Mouse (Mus musculus) embryonic facial prominence, embryonic 11.5 days (tissue): ENCODE measurements around the gene Il10rb. TPM values are rescaled to one million over a fixed set of nuclear protein-coding genes. Genes with fewer than 3 reads are reported as not detected.
"Not testable (repeated sequence)": the region's sequence is repeated elsewhere in the genome, so short reads cannot be mapped to it uniquely, and the experiment has no call there.

Experiments used
- ATAC-seq: fragments of 200-750 bp; cut with Nextera tagmentation; replicated peaks from 2 replicates; pipeline ENCODE4 v1.8.0; 2017; ENCODE audit warnings: low read depth; ENCODE audit not compliant: insufficient number of reproducible peaks, low FRiP score, low TSS enrichment
- DNase-seq: peaks from one replicate; pipeline ENCODE4 v3.0.0-alpha.2; 2015; ENCODE audit warnings: low spot score
- H3K27ac ChIP-seq: fragments of 300-500 bp; sonication (generic); replicated peaks from 2 replicates; pipeline ENCODE4 v1.5.1; 2014; ENCODE audit warnings: mild to moderate bottlenecking, low read depth, low read length, control low read depth
- H3K27me3 ChIP-seq: fragments of 300-500 bp; sonication (generic); 2 replicates; pipeline ENCODE4 v1.6.1; 2014; ENCODE audit warnings: mild to moderate bottlenecking, low read length, moderate library complexity, mixed read lengths; ENCODE audit not compliant: control insufficient read depth, insufficient read depth
- H3K36me3 ChIP-seq: fragments of 300-500 bp; sonication (generic); replicated peaks from 2 replicates; pipeline ENCODE4 v1.6.1; 2014; ENCODE audit warnings: low read depth, mild to moderate bottlenecking, low read length, moderate library complexity, mixed read lengths; ENCODE audit not compliant: control insufficient read depth, insufficient read depth
- H3K4me1 ChIP-seq: fragments of 300-500 bp; sonication (generic); 2 replicates; pipeline ENCODE4 v1.6.1; 2014; ENCODE audit warnings: low read length, mixed read lengths; ENCODE audit not compliant: control insufficient read depth, insufficient read depth
- H3K4me2 ChIP-seq: fragments of 300-500 bp; sonication (generic); 2 replicates; pipeline ENCODE4 v1.6.1; 2014; ENCODE audit warnings: low read depth, mild to moderate bottlenecking, control low read depth, low read length, moderate library complexity
- H3K4me3 ChIP-seq: fragments of 300-500 bp; sonication (generic); 2 replicates; pipeline ENCODE4 v1.5.1; 2014; ENCODE audit warnings: low read depth, low read length, control low read depth
- H3K9ac ChIP-seq: fragments of 300-500 bp; sonication (generic); replicated peaks from 2 replicates; pipeline ENCODE4 v1.6.1; 2014; ENCODE audit warnings: mild to moderate bottlenecking, control low read depth, low read length
- H3K9me3 ChIP-seq: fragments of 300-500 bp; sonication (generic); replicated peaks from 2 replicates; pipeline ENCODE4 v1.6.1; 2016; ENCODE audit warnings: mild to moderate bottlenecking, low read length, inconsistent platforms, mixed read lengths; ENCODE audit not compliant: control insufficient read depth
- WGBS: fragments of 180-500 bp; shearing (Covaris S2); extraction: QIAGEN DNeasy Blood & Tissue Kit; methylation state at CpG from one replicate; pipeline ENCODE4 v1.1.7; 2014; 5-methylcytosine and 5-hydroxymethylcytosine counted together
- polyA plus RNA-seq: library from polyadenylated mRNA; unstranded; fragments of >200 nt; fragmentation: Nextera tagmentation; extraction: Ambion mirVana; gene quantifications from 2 replicates; pipeline ENCODE4 v1.2.1, GENCODE M21; 2014

The Il10rb gene
- polyA plus RNA-seq, 1 experiment from 2014 or later: 9.8 TPM

- H3K27me3 ChIP-seq: no peaks in the 10 kb centered on the region
- no peaks in the 10 kb centered on the region for H3K4me1 ChIP-seq
- H3K36me3 ChIP-seq: no peaks in the 10 kb centered on the region
- H3K9me3 ChIP-seq: no peaks in the 10 kb centered on the region
- H3K4me3 ChIP-seq: no peak overlapping the region
- DNase-seq (no peak), ATAC-seq (no peak)
- WGBS: 68% methylated on average over 5 of the region's 5 CpGs
- H3K9ac ChIP-seq: no peak overlapping the region
- H3K4me2 ChIP-seq: no peak overlapping the region
- no peak overlapping the region for H3K27ac ChIP-seq
These were observed 21.5 kb downstream of the Il10rb start for GRCm38 (mm10) chr16:91427461-91427860.

GRCm38 (mm10) chr16:91428259-91428865, 22.4 kb downstream of the Il10rb start:
- H3K4me3 ChIP-seq: no peak overlapping the region
- no peaks in the 10 kb centered on the region for H3K9me3 ChIP-seq
- no peak for ATAC-seq
- peak; percentile 19 for DNase-seq
- WGBS: 66% methylated on average over 8 of the region's 8 CpGs
- H3K27ac ChIP-seq: no peak overlapping the region
- H3K4me1 ChIP-seq: no peaks in the 10 kb centered on the region
- H3K9ac ChIP-seq: no peak overlapping the region
- H3K4me2 ChIP-seq: no peak overlapping the region
- no peaks in the 10 kb centered on the region for H3K27me3 ChIP-seq
- H3K36me3 ChIP-seq: no peaks in the 10 kb centered on the region

DNA sequence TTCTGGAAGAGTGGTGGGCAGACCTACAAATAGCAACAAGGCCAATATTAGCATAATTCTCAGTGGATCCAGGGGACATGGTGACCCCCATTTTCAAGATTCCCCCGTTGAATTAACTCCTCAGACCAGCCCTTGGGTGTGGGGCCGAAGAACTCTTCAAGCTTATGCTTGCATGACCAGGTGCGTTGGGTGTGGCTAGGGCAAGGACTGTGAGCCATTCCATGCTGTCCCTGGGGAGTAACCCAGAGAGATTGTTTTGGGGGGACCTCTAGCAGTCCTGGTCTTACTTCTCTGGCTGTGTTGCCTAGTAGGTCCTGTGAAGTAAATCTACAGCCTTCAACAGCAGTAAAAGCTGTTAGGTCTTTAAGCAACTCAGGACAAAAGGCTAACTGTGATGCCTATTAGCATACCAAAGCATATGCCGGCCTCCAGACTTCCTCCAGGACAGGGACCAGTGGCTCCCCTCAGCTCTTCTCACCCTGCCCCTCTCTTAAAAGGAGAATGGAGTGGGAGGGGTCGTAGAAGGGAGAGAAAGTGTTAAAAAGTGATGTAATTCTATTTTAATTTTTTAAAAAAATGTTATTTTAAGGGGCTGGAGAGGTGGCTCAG, 26.9 kb downstream of the Il10rb start:
- no peaks in the 10 kb centered on the region for H3K36me3 ChIP-seq
- no peaks in the 10 kb centered on the region for H3K27me3 ChIP-seq
- H3K9ac ChIP-seq: no peak overlapping the region
- no peaks in the 10 kb centered on the region for H3K9me3 ChIP-seq
- no peak overlapping the region for H3K4me3 ChIP-seq
- H3K4me1 ChIP-seq: no peaks in the 10 kb centered on the region
- DNase-seq (no peak), ATAC-seq (no peak)
- no peak overlapping the region for H3K27ac ChIP-seq
- whole genome bisulfite sequencing: 43% methylated on average over 5 of the region's 5 CpGs
- H3K4me2 ChIP-seq: no peak overlapping the region

DNA sequence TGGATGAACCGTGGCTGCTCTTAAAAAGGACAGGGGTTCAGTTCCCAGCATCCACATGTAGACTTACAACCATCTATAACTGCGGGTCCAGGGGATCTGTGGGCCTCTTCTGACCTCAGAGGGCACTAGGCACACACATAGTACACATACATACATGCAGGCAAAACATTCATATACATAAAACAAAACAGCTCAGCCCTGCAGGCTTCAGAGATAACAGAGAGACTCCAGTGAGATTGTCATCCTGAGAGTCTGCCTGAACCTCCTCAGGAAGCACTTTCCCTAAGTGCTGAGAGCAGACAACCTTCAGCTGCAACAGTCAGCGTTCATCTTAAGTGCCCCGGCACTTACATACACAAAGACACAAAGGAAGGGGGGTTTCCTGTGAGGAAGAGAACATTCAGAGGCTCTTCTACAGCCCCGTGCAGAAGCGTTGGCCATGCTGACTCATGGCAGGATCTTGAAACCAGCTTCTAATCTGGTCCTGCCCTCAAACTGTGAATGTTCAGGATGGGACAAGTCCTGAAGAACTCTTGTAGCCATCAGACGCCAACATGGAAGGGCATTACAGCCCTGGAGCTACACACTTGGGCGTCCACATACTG, 27.5 kb downstream of the Il10rb start:
- no peak overlapping the region for H3K27ac ChIP-seq
- H3K4me1 ChIP-seq: no peaks in the 10 kb centered on the region
- no peak for ATAC-seq

DNA sequence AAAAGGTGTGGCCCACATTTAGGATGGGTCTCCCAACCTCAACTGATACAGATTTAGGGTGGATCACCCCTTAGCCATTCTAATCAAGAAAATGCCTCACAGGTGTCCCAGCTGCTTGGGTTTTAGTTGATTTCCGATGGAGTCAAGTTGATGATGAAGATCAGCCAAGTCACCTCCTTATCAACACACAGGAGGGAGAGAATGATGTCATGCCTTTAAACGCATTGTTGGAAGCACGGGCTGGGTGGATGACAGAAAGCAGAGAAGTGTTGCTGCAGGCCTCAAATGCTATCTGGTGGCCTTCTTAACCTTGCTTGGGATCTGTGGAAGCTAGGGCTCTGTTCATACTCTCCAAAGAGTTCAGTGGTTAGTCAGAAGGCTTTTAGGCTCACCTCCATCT, 28.2 kb downstream of the Il10rb start:
- no peak for ATAC-seq
- WGBS: 90% methylated on average over 3 of the region's 3 CpGs
- Histone ChIP-seq H3K4me1 (no peaks in the 10 kb centered on the region), H3K4me2 (no peak overlapping the region), H3K36me3 (no peaks in the 10 kb centered on the region), H3K27me3 (no peaks in the 10 kb centered on the region), H3K4me3 (no peak overlapping the region), H3K9ac (no peak overlapping the region), H3K9me3 (no peaks in the 10 kb centered on the region), H3K27ac (no peak overlapping the region)
- DNase-seq: no peak

More for the DNA sequence above, 27.5 kb downstream of the Il10rb start:
- no peak overlapping the region for H3K9ac ChIP-seq
- DNase-seq: no peak
- no peaks in the 10 kb centered on the region for H3K36me3 ChIP-seq
- no peak overlapping the region for H3K4me3 ChIP-seq
- no peak overlapping the region for H3K4me2 ChIP-seq
- no peaks in the 10 kb centered on the region for H3K9me3 ChIP-seq
- WGBS: 54% methylated on average over 8 of the region's 8 CpGs
- no peaks in the 10 kb centered on the region for H3K27me3 ChIP-seq

GRCm38 (mm10) chr16:91438081-91438480, 32.1 kb downstream of the Il10rb start:
- WGBS: 65% methylated on average over 3 of the region's 3 CpGs

DNA sequence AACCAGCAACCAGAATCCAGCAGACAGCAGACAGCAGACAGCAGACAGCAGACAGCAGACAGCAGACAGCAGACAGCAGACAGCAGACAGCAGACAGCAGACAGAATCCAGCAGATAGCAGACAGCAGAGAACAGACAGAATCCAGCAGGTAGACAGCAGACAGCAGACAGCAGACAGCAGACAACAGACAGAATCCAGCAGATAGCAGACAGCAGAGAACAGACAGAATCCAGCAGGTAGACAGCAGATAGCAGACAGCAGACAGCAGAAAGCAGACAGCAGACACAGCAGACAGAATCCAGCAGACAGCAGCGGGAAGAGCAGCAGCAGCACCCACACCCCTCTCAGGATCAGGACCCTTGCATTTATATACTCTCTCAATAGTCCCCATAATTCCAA, 32.6 kb downstream of the Il10rb start:
- not testable (repeated sequence) for H3K4me3 ChIP-seq, H3K4me2 ChIP-seq, H3K9me3 ChIP-seq, H3K27me3 ChIP-seq, H3K4me1 ChIP-seq, DNase-seq, ATAC-seq, H3K9ac ChIP-seq, H3K36me3 ChIP-seq, H3K27ac ChIP-seq
- 73% methylated on average over 1 of the region's 1 CpGs for WGBS

More at GRCm38 (mm10) chr16:91438081-91438480, 32.1 kb downstream of the Il10rb start:
- Histone ChIP-seq H3K27ac (no peak overlapping the region), H3K9me3 (no peaks in the 10 kb centered on the region), H3K4me3 (no peak overlapping the region), H3K4me2 (no peak overlapping the region), H3K9ac (no peak overlapping the region), H3K27me3 (no peaks in the 10 kb centered on the region), H3K4me1 (no peaks in the 10 kb centered on the region), H3K36me3 (no peaks in the 10 kb centered on the region)
- ATAC-seq: no peak
- DNase-seq: no peak

GRCm38 (mm10) chr16:91441366-91441765, 35.4 kb downstream of the Il10rb start:
- Histone ChIP-seq H3K4me3 (no peak overlapping the region), H3K36me3 (no peaks in the 10 kb centered on the region), H3K4me1 (peaks cover under 1% of the 10 kb centered on the region; the same call in 1 of the 2 replicates), H3K27ac (no peak overlapping the region), H3K27me3 (no peaks in the 10 kb centered on the region), H3K4me2 (no peak overlapping the region), H3K9ac (no peak overlapping the region), H3K9me3 (no peaks in the 10 kb centered on the region)
- no peak for DNase-seq
- no peak for ATAC-seq
- WGBS: 59% methylated on average over 7 of the region's 7 CpGs
